Mouse (Mus musculus): ENCODE measurements around the gene Creld2.

Creld2 gene

DNA sequence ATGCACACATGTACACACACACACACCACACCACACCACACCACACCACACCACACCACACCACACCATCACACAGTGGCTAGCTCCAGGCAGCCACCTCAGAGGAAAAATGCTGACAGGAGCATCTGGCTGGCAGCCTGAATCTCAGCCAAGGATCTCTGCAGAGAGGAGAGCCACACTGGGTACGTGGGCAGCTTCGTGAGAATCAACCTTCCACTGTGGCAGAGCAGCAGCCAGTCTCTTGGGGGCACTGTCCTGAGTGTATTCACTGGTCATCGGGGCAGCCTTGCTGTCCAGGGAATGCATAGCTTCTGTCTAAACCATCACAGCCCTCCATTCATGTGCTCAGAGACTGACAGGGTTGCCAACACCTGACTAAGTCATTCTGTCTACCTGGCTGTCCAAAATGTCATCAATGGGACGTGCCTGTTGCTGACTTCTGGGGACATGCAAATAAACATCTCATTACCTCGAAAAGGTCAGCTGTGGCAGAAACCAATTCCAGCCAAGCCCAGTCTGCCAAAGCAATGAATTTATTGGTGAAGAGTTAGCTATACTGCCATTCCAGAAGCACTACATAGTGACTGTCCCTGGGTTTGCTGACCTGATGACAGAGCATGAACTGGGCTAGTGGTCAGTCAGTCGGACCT is 10.5 kb downstream of the Creld2 start:
- no peak for DNase-seq

DNA sequence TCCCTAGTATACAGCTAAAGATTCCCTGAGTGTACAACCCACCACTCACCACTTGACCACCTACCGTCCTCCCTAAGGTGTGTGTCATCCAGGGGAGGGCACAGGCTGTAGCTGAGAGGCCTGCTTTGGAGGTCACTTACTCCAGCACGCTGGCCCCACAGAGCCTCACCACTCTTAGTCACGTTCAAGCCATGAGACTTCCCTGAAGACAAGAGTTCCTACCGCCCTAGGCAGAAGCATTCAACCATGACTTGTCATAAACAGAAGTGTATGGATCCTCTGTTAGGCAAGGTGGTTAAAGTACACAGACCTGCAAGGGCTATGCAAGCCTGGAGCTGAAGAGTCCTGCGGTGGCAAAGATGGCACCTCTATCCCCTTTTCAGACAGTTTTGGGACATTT is 11.2 kb downstream of the Creld2 start:
- DNase-seq = no peak

DNA sequence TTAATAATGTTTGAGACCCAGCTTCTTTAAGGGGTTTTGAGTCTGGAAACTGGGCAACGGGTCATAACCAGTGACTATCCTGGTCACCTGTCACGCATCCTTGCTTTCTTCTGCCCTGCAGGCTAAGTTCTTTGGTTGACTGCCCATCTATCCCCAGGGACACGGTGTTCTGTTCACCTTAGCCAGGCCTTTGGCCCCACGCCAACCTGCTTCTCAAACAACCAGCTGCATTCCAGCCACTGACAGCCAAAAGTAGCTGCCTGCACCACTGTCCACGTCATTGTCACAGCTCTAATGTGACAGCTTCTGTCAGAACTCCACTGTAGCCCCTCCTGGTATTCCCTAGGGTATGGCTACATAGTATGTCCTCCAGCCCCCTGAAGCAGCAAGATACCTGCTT is 12.0 kb downstream of the Creld2 start:
- no peak for DNase-seq

DNA sequence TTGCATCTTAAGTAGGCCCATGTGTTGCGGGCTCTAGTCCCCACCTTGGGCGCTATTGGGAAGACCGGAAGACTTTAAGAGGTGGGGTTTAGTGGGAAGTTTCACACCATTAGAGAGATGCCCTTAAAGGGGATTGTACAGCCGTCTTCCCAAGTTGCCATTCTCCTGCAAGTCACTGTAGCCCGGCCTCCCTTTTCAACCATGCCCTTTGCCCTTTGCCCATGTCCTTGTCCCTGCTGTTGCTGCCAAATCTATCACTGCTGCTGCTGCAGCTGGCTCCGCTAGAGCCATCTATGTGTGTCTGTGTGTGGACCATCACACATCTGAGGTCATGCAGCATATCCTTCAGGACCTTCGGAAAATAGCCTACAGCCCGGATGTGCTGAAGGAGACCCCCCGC is 13.1 kb downstream of the Creld2 start:
- DNase-seq = no peak

DNA sequence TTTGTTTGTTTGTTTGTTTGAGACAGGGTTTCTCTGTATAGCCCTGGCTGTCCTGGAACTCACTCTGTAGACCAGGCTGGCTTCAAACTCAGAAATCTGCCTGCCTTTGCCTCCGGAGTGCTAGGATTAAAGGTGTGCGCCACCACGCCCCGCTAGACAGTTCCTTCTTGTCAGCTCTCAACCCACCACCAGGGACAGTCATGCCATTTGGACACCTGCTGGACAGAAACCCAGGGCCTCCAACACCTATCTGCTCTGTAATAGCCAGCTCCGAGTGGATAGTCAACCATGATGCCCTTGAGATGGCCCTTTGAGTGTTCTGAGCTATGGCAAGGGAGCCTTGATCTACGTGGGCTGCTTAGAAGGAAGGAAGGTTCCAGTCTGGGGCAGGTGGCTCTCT is 16.6 kb downstream of the Creld2 start:
- DNase-seq = no peak

DNA sequence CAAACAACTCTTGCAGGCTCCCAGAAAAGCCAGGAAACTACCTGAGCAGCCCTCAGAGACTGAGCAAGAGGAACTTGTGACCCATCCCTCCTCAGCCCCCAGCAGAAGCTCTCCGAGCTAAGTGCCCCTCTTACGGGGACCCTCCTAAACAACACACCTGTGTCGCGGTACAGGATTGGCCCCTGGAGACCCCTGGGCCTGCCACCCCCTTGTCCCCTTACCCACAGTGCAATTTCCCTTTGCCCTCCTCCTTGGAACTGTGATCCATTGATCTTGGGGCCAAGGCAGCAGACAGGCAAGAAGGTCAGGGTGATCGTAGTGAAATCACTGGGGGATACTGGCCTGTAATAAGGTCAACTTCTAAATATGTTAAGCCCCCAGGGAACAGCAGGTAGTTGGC is 17.1 kb downstream of the Creld2 start:
- no peak for DNase-seq

DNA sequence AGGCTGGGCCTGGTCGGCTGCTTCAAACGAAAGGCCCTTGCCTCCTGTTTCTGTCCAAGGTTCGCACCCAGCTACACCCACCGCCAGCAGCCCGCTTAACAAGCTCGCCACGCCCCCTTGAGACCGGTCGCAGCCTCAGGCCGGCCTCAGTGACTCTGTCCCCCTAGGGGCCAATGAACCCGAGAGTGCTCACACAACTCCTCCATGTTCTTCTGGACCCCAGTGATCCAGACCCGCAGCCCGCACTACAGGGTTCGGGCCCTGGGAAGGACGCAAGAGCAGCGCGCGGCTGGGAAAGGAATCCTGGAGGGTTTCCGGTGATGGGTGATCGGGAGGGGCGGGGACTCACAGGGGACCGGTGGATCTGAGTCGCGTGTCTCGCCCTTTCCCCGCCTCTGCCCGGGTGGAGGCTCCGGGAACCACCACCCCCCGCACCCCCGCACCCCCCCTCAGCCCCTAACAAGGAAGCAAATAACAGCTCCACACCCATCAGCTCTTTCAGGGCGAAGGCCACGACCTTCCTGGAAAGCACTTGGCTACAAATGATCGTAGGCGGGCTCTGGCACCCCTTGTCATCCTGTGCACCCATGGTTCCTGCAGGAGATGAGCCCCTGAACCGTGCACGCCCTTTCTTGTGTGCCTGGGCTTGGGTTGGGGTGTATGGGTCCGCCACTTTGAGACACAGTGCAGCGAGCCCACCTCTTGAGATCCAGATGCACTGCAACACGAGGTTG is 17.9 kb downstream of the Creld2 start:
- peak; percentile 39 for DNase-seq

DNA sequence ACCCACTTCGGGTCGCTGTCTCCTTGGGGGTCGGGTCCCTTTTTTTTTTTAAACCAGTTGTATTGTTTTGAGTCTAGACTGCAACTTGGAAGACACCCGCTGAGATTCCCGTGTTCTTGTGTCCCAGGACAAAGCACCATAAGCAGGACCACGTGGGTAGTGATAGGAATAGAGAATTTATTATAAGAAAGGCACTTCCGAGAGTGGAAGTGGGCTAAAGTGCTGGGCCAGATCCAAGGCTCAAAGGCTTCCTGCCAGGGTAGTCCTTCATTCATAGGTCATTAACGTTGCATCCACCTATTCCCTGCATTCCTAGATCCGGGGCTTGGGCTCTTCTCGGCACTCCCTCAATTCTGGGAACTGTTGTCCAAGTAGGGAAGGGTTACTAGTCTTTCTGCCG is 18.5 kb downstream of the Creld2 start:
- DNase-seq = no peak

DNA sequence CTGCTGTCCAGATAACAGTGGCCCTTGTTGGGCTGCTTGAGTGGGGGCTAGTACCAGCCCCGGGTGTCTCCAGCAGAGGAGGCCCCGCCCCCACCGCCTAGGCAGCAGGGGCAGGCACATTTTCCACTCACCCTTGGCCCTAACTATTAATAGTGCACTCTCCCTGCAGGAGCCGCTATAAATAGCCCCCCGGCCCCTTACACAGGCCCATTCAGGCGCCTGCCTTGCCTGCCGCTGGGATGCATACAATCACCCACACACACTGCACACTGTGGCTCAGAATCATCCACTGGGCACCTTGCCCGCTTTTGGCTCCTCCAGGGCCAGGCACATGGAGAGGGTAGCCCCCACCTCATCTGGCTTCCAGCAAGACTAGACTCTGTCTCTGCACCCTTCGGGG is 19.8 kb downstream of the Creld2 start:
- no peak for DNase-seq

DNA sequence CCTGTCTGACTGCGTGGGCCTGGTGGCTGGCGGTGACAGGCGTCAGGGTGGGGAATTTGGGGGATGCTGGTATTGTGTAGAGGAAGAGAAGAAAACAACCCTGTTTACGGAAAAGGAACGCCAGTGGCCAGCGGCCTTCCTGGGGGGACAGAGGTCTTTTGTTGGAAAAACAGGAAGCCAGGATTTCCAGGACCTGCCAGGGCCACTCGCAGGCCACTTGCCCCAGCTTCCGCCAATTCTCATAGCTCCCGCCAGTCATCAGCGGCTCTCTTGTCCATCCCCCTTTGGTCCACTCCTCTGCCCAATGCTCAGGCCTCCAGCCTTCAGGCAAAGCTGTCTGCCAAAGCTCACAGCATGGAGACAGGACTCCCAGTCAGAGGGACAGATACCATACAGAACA is 20.7 kb downstream of the Creld2 start:
- no peak for DNase-seq

DNA sequence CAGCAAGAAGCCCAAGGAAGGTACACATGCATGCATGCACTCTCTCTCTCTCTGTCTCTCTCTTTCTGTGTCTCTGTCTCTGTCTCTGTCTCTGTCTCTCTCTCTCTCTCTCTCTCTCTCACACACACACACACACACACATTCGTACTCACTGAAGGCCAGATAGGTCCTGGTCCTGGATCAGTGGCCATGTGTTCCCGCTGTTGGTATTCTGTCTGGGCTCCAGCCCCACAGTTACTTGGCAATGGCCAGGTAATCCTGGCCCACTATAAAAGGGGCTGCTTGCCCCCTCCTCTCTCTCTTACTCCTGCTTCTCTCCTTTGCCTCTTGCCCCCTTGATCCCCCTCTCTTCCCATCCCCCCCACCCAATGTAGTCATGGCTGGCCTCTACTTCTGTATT is 21.7 kb downstream of the Creld2 start:
- DNase-seq = no peak

DNA sequence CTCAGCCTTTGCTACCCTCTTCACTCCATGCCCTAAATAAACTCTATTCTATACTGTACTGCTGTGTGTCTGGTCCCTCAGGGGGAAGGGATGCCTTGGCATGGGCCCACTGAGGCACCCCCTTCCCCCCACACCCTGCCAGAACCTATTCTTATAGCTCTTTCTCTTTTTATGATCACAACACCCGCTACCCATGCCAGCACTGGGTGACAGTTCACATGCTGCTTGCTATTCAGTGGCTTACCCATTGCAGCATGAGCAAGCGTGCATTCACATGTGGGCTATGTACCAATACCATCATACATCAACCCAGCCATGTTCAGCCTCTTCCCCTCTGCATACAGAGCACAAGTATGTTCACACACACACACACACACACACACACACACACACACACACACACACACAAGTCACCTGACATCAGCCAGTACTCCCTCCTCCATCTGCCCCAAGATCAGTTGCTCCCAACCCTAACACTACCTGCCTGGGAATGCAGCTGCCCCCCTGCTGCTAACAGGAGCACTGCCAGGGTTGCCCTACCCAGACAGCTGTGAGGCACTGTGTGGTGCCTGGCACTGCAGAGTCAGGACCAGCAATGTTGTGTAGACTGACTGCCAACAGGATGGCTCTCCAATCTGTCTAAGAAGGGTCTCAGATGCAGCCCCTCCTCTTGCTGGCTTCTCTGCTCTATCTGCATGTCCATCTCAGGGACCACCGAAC is 22.3 kb downstream of the Creld2 start:
- DNase-seq = no peak

DNA sequence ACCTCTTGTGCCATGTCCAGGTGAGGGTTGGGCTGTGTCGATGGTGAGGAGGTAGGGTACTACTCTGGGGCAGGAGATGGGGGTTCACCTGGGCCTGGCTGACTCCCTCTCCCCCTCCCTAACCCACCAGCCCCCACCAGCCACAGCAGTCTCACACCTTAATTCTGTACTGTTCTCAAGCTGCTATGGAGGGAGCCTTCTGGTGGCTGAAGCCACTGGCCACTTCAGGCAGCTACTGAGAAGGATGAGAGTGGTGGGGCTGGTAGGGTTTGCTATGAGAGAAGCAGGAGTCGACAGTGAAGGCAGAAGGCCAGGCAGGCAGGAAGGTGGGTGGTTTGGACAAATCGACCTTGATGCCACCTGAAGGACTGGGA is 22.8 kb downstream of the Creld2 start:
- no peak for DNase-seq

DNA sequence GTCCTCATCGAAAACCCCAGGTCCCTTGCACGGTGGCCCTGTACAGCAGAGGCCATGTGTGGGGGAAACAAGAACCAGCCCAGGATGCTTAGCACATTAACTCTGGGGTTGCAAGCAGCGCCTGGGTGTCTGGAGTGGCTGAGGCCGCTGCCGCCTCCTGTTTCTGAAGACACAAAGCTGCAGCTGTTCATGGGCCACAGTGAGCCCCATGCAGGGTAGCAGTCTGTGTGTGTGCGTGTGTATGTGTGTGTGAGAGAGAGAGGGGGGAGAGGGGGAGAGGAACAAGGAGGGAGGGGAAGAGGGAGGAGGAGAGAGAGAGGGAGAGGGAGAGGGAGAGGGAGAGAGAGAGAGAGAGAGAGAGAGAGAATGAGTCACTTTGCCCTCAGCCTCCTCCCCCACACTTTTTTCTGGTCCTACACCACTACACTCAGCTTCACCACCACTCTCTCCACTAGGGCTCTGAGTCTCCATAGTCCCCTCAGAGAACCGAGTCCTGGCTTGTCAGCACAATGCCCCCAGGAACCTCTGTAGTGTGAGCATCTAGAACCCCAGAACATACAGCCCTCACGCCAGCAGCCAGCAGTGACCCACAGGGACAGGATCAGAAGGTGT is 24.1 kb downstream of the Creld2 start:
- peak; percentile 29 for DNase-seq

DNA sequence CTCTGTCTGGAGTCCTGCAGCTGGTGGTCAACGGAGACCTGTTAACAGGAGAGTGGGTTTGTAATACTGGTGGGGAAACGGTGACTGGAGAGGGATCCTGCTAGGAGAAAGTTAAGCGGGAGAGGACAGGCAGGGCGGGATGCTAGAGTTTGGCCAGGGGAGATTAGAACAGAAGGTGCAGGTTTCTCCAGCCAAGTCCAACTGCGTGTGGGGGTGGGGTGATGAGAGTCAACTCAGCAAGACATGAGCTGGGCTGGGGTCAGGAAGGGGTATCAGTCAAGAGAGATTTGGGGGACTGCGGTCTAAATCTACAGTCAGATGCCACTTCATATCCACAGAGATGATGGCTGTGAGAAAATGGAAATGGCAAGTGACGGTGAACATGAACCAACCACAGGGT is 25.5 kb downstream of the Creld2 start:
- no peak for DNase-seq

DNA sequence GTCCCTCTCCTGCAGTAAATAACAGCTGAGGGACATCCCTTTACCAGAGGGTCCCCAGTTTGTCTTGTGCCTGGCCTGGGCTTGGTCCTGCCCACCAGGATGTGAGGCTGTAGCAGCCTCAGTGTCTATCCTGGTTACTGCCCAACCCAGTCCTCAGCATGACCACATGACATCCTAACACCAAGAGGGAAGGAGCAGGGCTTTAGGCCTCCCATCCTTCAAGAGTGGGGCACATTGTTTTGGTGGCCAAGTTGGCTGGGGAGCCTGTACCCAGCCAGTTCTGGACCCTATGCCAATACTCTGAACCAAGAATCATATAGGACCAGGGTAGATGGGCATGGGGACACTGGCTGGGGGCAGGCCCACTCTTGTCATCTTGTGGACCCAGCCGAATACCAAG is 29.2 kb downstream of the Creld2 start:
- DNase-seq = no peak

DNA sequence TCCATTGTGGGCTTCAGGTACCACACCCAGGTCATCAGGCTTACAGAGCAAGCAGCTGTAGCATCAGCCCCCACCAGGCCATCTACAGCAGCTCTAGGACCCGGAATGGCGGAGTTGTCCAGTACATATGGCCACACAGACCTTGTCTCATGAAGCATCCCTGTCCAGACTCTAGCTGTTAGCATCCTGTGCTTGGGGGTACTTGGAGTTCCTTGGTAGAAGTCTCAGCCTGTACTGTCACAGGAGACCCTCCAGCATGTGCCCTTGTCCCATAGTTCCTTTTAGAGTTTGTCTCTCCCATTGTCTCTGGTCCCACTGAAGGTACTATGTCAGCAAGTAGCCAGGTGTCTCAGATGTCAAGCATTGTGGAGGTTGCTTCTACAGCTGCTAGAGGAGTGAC is 30.2 kb downstream of the Creld2 start:
- no peak for DNase-seq

DNA sequence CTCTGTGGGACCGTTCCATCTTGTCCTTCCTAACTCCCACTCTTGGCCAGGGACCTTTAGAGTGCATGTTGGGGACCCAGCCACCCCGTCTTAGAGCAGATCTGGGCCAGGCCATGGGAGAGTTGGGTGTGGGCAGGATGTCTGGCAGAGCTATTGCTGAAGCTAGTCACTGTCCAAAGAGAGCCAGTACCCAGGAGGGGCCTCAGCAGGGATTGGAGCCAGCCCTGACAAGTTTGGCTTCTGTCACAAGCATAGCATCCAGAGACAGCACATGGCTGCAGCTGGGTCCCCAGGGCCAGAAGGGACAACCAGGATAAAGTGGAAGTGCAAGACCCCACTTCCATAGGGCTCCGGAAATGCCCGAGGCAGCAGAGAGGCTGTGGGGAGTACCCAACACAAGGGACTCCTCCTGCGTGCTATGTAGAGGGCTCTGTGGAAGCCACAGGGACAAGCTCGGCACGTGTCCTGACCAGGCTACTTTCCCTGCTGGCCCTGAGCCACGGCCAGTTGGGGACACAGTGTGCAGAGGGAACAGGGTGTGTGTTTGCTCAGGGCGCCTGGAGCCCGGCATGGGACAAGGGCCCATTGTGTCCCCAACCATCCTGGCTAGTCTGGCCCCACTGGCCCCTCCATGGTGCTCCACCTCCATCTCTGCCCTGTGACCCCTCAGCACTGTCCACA is 30.8 kb downstream of the Creld2 start:
- no peak for DNase-seq

DNA sequence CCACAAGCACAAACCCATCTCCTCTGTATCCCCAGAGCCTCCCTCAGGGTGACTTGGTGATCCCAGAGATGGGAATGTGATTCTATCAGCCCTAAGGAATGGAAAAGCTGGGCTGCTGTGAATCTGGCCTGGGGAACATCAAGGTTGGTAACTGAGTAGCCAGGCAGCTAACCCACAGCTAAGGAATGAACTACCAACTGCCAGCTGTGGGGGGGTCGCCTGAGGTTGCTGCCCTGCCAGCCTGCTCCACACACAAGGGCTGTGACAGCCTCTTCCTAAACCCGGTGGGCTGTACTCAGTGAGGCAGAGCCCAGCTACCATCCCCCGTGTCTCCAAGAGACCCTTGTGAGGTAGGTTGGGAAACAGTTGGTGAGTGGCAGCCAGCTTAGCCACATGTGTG is 31.6 kb downstream of the Creld2 start:
- DNase-seq = no peak

DNA sequence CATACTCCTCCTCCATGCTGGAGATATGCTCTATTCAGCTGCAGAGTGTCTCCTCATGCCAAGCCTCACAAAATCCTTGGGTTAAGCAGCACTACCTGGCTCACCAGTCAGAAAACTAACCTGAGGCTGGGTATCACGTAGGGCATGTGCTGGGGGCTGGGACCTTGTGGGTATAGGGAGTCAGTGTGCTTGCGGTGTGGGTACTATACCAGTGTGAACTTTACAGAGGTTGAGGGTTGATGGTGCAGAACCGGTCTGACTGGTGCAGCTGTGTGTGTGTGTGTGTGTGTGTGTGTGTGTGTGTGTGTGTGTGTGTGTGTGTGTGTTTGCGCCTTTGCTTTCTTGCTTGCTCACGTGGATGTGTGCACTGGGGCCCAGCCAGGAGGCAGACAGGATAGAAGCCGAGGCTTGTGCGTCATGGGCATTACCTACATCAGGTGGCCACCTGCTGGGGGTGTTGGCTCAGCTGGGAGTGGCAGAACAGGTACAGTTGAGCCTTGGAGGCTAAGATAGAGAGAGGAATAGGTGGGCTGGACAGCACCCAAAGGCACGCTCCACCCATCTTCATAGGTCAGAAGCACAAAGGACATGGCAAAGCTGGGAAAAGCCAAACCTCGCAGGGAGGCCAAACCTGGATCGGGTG is 32.2 kb downstream of the Creld2 start:
- no peak for DNase-seq

DNA sequence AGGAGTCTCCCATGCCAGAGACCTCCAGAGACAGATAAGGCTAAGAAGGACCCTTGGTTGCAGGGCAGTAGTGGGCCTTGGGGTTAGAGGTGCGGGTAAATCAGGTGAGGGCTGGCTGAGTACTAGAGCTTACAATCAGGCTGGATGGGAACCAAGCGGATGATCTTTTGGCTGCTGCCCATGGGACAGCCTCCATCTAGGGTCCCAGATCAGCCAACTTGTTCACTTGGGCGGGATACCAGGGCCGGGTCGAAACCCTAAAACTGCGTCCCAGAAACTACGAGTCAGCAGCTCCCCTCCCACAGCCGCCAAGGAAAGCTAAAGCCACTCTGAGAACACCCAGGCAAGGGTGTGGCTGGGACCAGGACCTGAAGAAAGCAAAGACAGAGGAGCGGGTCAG is 33.7 kb downstream of the Creld2 start:
- no peak for DNase-seq

DNA sequence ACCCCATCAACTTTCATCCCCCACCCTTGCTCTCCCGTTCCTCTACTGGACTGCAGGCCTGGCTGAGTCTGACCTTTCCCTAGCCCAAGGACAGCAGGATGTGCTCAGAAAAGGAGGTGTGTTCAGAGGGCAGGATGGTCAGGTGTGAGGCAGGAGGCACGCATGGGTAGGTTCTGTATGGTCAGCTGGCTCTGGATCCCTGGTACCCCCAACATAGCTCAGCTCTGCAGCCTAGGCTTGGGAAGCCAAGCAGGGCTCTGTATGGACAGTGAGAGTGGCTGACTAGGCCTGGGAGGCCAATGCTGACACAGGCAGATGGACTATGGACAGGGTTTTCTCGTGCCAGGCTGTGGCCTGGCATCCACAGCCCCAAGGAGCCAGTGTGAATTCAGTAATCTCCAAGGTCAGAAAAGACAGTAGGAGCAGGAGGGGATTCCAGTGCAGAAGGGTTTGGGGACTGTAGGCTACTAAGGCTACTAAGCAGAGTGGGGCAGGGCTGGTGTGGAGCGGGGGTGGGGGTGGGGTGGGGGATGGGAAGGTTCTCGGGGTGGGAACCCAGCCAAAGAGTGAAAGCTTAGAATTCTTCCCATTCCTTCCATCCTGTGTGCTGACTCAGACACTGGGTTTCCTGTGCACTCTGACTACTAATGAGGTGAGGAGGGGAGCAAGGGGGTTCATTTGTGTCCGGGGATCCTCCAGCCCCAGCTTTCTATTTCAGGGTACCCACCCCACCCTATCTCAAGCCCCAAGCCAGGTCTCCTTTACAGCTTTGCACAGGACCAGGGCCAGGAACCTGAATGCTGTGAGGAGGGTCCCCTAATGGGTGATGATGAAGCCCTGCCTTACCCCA is 34.9 kb downstream of the Creld2 start:
- DNase-seq = no peak
